Mouse (Mus musculus) left cerebral cortex, adult 18-20 months (tissue): Measurements from ENCODE around the gene Arrdc2. TPM values are rescaled to one million over a fixed set of nuclear protein-coding genes. Genes with fewer than 3 reads are reported as not detected.

Source experiments
- DNase-seq, 2 experiments: peaks; one replicate each; pipeline ENCODE4 v3.0.0; 2021 to 2022; ENCODE audit warnings: low spot score in 2 of 2, mixed read lengths in 1 of 2
- total RNA-seq, 2 experiments: library from RNA; stranded (reverse); gene quantifications; 2 replicates each; pipeline ENCODE4 v1.2.3; 2021

The Arrdc2 gene
- total RNA-seq, 2 experiments from 2014 or later = 12.0 to 13.3 TPM

DNA sequence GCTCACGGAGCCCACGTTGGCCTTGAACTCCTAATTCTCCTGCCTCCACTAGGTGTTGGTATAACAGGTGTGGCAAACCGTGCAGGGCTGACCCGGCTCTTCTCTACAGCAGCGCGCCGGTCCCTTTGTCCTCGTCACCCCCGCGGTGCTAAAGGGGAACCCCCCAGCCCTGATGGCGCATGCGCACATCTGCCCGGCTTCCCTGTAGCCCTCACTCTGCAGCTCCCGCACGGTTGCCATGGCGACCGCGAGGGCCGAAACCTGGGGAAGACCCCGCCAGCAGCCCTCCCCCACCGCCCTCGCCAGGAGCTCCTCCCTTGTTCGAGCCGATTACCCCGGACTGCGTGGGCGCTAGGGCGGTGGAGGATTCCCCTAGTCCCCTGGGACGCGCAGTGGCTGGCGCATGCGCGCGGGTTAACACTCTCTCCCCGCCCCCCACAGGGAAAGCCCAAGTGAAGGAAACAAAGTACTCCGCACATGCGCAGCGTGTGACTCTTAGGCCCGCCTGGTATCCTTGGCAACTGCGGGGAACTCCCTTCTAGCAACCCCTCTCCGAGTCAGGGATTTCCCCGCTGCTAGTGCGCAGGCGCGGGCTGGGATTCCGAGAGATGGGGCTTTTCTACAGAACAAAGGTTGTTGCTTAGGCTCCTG lies 26.0 kb upstream of the Arrdc2 start:
- peak; percentile 99 to 100 for DNase-seq

DNA sequence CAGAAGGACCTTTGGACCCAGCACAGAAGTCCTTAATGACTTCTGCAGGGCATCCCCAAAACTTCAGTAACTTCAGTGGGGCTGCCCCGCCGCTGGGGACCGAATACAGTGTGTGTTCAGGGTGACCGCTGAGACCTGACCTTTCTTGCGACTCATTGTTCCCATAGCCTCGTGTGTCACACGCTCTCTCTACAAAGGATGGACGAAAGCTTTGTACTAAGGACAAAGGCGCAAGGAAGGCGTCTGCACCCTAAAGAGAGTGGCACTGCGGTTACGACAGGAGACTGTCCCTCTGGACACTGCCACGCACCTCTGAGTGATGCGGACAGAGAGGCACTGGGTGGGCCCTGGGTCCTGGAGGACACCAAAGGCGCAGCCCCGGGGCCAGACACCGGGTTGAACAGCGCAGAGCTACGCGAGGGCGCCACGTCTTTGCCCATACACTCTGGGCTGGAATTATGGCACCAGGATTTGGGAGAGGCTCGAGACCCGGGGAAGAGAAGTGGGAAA lies 25.2 kb upstream of the Arrdc2 start:
- DNase-seq = no peak

DNA sequence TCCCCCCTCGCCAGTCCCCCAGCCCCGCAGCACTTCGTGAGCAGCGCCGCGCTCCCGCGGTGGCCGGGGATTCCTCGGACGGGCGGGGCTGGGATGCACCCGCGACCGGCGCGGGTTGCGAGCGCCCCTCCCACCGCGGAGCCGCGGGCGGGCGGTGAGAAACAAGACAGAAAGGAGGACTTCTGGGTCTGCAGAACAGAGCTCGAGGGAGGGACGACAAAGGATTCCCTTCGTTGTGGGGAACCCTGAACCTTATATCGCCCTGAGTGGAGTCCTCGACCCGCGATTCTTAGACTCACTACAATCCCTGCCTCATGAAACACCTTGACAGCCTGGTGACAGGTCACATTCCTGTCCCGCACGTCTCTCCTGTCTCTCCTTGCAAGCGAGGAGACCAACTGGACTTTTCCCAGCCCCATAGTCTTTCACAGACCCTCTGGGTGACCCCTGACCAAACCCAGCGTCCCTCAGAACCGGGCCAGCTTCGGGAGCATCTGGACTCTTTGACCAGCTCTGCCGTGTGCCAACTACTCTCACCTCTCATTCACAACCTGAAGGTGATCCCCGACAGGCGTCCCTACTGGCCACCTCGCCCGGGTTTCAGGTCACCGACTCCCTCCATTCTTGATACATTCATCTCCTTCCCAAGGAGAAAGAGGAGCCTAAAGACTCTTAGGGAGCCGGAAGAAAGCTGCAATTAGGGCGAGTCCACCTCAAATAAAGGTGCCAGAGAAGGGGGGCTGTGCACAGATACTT lies 24.6 kb upstream of the Arrdc2 start:
- DNase-seq = peak in 1 of 2 experiments; percentile 45

DNA sequence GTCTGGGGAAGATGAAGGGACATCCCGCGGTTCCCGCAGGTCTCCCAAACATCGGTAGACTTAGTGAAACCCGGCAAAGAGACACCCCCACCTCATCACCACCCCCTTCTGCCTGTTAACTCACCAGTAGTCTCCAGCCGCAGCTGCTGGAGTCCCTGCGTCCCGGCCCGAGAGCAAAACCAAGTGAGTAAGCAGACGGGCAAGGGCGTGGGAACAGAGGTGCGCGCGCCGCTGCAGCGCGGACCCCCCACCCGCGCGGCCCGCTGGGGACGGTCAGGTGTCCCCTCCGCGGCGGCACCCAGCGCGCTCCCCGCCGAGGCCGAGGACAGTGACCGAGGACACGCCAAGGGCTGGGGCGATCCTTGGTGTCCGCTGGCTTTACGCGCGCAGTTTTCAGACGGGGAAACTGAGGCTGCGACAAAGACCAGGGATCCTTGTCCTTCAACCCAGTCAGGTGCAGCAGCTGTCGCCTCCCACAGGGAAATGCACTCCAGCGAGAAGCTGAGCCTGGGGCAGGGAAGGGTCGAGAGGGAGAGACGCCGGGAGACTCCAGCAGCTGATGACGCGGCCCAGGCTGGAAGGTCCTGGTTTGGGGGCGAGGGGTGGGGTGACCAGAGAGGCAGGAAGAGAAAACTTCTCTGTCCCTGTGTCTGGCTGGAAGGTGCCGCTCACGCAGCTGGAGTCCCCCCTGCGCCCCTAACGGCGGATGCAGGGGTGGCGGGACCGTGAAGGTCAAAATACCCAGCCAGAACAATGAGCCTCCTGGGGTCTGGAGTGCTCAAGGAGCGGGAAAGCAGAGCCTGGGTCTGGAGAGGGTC lies 23.5 kb upstream of the Arrdc2 start, which contains the start of gene Kcnn1:
Gene Kcnn1 (minus strand): TSS at position 435 of the 818 bp plus-strand sequence.
- DNase-seq = no peak

DNA sequence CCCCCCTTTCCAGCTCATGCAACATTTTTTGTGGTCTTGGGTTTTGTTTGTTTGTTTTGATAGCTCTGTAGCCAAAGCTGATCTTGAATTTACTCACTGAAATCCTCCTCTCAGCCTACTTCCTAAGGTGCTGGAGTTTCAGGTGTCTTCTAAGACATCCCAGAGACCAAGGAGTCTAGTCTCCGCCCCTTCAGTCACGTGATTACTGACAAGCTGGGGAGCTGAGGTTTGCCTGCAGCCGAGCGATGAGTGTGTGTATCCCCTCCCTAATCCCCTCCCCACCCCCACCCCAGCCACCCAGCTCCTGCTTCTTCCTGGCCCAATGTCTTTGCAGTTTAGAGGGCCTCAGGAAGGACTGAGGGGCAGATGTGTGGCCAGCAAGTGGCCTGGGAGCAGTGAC lies 18.0 kb upstream of the Arrdc2 start:
- DNase-seq = no peak

DNA sequence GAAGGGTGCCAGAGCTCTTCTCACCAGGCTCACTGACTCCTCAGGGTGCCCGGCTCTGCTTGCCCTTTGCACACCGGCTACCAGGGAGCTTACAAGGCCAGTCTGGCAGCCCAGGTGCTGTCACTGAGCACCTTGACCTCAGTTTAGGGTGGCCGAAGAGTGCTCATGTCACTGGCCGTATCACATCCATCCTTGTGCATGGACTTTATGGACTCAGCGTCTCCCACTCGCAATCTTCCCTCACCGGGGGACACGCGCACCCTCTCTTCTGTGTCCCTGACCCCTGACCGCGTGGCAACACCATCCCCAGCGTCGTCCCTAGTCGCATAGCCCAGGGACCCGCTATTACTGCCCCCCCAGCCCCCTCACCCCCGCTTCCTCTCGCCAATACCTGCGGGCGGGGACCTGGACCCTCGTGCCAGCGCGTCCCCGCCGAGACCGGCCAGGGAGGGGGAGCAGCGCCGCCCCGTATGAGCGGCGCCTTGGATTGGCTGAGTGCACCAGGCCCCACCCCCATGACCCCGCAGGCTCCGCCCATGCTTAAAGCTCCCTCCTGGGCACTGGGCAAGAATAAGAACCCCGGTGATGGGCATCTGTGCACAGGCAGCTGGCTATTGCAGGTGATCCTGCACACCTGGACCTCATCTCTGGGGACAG lies 17.1 kb upstream of the Arrdc2 start:
- DNase-seq = peak; percentile 77 to 80

DNA sequence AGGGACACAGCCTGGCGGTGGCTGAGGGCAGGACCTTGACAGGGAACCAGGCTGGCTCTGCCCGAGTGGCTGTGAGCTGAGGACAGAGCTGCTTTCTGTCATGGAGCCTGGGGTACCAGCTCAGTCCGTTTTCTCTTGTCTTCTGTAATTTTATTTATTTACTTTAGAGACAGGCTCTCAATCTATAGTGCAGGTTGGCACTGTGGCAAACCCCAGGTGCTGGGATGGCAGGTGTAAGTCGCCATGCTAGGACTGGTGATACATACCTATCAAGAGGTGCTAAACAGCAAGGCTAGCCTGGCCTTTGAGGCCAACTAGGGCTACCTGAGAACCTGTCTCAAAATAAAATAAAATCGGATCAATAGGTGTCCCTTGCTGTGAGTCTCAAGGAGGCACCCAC lies 16.5 kb upstream of the Arrdc2 start:
- no peak for DNase-seq

DNA sequence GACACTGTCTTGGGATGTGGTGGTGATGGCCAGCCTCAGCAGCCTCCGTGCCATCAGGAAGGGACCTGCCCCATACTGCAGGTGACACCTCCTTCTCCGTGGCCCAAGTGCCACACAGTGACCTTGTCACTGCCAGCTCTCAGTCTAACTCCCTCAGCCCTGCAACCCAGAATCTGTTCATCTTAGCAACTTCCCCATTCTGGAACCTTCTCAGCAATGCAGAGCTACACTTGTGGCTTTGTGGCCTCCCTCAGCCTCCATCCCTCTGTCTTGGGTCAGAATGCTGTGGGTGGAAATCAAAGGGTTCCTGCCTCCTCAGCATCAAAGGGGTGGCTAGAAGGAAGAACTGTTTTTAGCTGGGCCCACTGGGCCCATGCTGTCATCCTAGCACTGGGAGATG lies 14.3 kb upstream of the Arrdc2 start:
- DNase-seq = no peak

DNA sequence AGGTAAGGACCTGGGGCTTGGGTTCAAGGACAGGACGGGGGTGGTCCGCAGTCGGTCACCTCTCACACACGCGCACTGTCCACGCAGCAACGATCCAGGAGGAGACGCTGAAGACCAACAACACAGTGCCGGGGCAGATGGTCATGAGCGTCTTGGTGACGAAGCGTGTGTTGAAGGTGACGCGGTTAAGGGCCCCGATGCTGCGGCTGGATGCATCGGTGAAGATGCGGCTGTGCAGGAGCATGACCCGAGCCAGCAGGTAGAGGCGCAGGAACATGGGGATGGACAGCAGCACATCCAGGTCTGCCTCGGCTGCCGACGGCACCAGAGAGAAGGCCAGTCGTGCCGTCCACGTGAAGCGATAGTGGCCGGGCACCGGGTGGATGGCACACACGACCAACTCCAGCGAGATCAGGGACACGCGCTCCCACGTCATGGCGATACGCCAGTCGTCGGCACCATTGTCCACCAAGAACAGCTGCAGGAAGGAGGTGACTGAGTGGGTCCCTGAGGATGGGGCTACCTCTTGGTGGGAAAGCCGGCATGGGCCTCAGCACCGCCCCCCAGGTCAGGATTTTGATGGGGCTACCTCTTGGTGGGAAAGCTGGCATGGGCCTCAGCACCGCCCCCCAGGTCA lies 13.2 kb upstream of the Arrdc2 start:
- no peak for DNase-seq

DNA sequence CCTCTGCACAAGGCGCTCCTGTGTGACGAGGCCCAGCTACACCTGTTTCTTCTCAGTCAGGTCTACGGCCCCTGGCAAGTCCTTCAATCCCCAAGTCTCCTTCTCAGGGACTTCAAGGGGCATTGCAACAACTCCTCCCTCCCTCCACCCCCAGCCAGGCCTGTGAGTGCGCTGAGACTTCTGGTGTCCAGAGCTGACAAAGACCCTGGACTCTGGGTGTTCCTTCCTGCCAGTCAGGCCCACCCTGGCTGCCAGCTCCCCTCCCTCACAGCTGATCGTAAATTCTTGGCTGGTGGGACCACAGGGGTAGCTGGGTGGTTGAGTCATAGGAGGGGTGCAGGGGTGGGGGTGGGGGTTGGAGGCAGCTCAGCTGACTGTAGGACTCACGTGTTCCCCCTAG lies 12.3 kb upstream of the Arrdc2 start:
- DNase-seq = no peak

DNA sequence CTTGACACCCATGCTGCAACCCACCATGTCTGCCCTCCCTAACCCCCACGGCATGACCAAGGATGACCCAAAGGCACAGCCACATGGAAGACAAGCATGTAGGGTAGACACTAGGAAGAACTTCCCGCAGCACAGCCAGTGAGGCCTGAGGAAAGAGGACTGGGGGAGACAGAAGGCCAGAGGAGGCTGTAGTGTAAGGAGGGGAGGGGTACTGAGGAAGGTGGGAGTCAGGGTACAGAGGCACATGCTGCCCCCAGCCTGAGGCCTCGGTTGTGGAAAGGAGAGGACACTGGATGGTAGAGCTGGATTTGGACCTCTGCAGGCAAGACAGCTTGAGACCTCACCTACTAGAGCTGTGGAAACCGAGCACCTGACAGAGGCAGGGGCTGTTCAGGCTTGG lies 11.4 kb upstream of the Arrdc2 start:
- DNase-seq = no peak

DNA sequence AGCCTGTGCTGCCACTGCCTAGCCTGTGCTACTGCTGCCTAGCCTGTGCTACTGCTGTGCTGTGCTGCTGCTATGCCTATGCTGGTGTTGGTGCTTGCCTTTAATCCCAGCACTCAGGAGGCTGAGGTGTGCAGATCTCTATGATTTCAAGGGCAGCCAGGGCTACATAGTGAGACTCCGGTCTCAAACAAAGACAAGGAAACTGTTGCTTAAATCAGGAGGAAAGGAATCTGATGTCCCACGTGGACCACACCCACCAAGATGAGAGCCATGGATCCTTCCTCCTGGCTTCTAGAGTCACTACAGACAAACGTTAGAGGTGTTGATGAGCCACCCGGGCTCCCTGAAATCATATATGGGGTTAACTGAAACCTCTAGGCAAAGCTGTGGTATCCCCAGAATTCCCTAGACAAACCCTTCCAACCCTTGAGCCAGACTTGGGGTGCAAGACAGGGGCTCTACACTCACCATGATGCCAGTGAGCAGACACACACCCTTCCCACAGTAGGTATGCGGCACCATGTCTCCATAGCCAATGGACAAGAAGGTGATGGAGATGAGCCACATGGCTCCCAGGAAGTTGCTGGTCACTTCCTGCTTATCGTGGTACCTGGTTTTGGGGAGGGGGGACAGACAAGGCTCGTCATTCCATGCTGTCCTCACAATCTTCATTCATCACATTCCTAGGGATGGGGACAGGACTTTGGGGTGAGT lies 10.8 kb upstream of the Arrdc2 start:
- DNase-seq = no peak

DNA sequence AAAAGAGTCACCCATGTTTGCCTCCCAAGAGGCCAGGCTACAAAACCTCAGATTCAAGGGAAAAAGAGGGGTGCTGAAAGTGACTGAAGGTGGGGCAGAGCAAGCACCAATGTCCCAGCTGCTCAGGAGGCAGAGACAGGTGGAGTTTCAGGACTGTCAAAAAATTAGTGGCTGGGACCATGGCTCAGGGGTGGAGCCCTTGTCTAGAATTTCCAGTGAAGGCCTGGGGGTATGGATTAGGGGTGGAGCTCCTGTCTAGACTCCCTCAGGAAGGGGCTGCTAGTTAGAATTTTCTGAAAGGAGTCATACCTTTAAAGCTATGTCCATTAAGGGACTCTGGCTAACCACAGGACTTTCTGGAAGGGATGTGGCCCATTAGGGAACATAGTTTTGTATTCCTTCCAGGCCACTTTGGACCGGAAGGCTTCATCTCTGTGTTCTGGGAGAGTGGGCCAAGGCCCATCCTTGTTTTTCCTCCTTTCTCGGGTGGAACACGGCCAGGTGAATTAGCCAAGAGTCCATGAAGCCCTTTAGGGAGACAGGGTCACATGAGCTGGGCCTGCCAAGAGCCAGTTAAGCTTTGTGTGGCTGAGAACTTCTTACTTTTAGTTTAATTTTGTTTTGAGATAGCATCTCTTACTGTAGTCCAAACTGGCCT lies 9.9 kb upstream of the Arrdc2 start:
- no peak for DNase-seq

DNA sequence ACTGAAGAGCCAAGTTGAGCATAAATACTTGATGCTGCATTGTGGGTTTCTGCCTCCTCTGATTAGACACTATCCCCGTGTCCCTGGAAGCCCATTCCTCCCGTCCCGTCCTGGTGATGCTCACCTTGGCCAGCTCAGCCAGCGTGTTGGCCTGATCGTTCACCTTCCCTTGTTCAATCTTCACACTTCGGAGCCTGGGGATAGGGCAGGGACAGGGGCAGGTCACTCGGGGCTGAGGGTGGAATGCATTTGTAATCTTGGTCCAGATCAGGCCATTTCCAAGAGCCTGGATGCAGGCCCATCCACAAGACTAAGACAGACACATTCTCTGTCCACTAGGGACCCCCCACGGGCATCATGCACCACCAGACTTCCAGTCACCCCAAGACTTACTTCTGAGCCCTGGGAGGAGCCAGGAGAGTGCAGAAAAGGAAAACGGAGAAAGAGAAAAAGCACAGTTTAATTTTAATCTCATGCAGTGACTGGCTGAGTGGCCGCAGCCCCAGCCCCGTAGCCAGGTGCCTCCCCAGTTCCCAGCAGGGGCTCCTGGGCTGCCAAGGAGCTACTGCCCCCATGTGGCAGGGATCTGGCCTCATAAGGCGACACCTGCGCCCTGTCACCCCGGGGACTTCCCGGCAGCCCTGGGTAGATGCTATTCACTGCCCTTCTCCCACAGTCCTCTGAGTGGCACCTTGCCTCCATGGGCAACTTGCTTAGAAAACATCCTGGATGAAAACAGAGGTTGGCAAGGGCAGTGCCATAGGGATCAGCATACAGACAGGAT lies 7.0 kb upstream of the Arrdc2 start:
- no peak for DNase-seq

DNA sequence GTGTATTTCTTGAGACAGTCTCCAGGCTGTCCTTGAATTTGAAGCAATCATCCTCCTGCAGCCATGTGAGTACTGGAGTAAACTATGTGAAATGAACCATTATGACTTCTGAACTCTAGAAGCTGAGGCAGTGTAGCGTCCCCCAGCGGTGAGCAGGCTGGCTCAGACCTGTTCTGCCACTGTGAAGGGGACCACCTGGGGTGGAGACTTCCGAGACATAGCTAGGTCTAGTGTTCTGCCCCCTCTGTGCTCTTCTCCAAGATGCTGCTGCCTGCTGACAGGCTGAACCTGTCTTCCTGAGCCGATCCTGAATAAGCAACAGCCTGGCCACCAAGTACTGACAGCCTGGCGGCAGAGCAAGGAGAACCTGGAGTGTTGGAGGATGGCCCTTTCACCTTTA lies 5.6 kb upstream of the Arrdc2 start:
- DNase-seq = no peak

DNA sequence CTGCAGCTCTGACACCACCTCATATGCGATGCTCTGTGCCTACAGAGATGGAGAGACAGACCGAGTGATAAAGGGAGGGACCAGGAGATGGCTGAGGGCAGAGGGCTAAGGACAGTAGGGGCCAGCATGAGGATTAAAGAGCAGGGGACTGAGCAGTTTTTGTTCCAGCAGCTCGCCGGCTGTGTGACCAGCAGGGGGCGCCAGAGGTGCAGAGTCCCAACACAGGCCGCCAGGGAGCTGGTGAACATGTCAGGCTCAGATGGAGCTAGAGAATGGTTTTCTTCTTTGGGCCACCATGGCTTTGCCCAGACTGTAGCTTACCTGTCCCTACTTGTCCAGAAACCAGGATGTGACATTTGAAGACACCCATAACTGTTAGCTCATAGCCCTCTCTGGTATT lies 5.0 kb upstream of the Arrdc2 start:
- DNase-seq = peak; percentile 84 to 92

DNA sequence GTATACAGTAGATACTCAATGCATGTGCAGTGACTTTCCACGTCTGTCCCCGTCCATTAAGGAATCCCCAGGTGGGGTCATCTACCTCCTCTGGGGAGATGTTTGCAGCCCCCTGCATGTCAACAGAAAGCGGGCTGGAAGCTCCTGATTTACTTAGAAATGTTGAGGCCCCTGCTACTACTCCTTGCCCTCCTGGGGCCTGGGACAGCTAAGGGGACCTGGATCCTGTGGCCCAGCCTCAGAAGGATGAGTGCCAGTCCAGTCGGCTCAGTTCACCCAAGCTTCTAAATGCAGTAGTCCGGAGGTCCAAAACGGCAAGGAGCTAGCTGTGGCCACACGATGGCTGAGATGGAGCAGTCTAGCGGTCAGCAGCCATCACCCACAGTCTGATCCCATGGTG lies 4.4 kb upstream of the Arrdc2 start:
- DNase-seq = no peak

DNA sequence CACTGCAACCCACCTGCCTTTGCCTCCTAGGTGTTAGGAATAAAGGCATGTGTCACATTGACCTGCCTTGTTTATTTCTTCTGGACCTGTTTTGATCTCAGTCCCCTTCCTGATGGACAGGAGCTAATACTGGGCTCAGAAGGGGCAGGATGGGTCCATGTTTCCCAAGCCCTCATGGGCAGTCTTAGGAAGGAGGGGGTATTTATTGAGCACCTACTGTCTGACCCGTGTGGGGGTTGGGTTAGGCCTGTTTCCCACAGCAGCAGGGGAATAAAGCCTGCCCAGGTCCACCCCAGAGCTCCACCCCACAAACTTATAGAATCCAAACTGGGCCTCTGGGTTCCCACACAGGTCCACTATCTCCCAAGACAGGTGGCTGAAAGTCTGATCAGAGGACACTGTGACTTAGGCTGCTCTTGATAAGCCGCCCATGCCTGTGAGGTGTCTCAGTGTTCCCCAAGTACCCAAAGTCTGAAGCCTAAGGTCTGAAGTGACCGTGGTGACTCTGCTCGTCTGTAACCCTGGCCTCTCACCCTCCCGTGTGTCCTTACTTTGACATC lies 3.8 kb upstream of the Arrdc2 start:
- DNase-seq = no peak
